Mouse (Mus musculus): ENCODE results near the gene Vegfd. TPM values are rescaled to one million over a fixed set of nuclear protein-coding genes. Genes with fewer than 3 reads are reported as not detected.

Vegfd gene
- polyA plus RNA-seq, 1 experiment, result 0.49 TPM

DNA sequence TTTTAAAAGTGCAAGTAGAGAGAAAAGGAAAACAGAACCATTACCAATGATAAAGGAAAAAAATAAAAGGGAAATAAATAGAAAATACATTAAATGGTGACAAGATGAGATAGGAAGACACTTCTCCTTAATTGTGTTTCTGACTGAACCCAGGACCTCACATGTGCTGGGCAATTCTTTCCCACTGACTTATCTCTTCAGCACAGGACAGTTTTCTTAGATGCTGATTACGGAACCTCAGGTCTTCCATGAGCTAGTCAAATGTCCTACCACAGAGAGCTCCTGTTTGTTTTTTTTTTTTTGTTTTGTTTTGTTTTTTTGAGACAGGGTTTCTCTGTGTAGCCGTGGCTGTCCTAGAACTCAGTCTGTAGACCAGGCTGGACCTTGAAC is 74.5 kb downstream of the Vegfd start:
- no peak overlapping the region for H3K27ac ChIP-seq (ENCODE audit: control insufficient read depth, insufficient read depth, low read length)

DNA sequence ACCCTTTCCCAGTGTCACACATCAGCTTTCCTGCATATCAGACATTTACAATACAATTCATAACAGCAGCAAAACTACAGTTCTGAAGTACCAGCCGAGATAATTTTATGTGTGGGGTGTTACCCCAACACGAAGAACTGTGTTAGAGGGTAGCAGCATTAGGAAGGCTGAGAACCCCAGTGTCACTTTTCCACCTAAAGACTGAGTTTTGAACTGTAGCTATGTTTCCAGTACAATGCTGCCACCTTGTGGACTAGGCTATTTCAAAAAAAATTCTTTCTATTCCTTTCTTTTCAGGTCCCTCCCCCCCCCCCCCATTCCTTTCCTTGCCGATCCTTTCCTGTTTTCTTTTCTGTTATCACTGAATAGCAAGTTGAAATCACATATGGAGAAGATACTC is 76.0 kb downstream of the Vegfd start:
- TF ChIP-seq CTCF (IDR thresholded peaks at IDR 0.05; ENCODE audit: borderline replicate concordance, control insufficient read depth, extremely low read depth, insufficient read depth, low read length, poor library complexity), result no peak
- TF ChIP-seq POLR2A (IDR thresholded peaks at IDR 0.05; ENCODE audit: control insufficient read depth, extremely low read depth, insufficient read depth, low read length, poor library complexity), result no peak
- no peak overlapping the region for H3K27ac ChIP-seq (ENCODE audit: control insufficient read depth, insufficient read depth, low read length)
- no peak overlapping the region for H3K4me3 ChIP-seq (ENCODE audit: control insufficient read depth, insufficient read depth, low read length)
- DNase-seq, result peak; percentile 7
- no peaks in the 10 kb centered on the region for H3K4me1 ChIP-seq (replicated peaks; ENCODE audit: control insufficient read depth, insufficient read depth, low read length)
- no peaks in the 10 kb centered on the region for H3K27me3 ChIP-seq (ENCODE audit: control insufficient read depth, insufficient read depth, low read length)
- no peaks in the 10 kb centered on the region for H3K36me3 ChIP-seq (ENCODE audit: control insufficient read depth, insufficient read depth, low read length)
- 6% methylated on average over 3 of the region's 3 CpGs for WGBS

More for the DNA sequence above, 74.5 kb downstream of the Vegfd start:
- no peaks in the 10 kb centered on the region for H3K4me1 ChIP-seq (replicated peaks; ENCODE audit: control insufficient read depth, insufficient read depth, low read length)
- DNase-seq, result no peak
- no peak overlapping the region for H3K4me3 ChIP-seq (ENCODE audit: control insufficient read depth, insufficient read depth, low read length)
- H3K27me3 ChIP-seq (ENCODE audit: control insufficient read depth, insufficient read depth, low read length), result no peaks in the 10 kb centered on the region
- TF ChIP-seq POLR2A (IDR thresholded peaks at IDR 0.05; ENCODE audit: control insufficient read depth, extremely low read depth, insufficient read depth, low read length, poor library complexity), result no peak
- no peak for TF ChIP-seq CTCF (IDR thresholded peaks at IDR 0.05; ENCODE audit: borderline replicate concordance, control insufficient read depth, extremely low read depth, insufficient read depth, low read length, poor library complexity)
- H3K36me3 ChIP-seq (ENCODE audit: control insufficient read depth, insufficient read depth, low read length), result no peaks in the 10 kb centered on the region
- WGBS, result 91% methylated on average over 2 of the region's 2 CpGs

Other genes with a start within 250 kb of the Vegfd start
- gene Ace2, start 234.0 kb upstream of the Vegfd start, polyA plus RNA-seq (2012; rRNA removed), result 0.08 TPM in 2 replicates
- 0.31 and 0.50 TPM in 2 replicates for gene Bmx, start 115.2 kb upstream of the Vegfd start, polyA plus RNA-seq (2012; rRNA removed)
- 0.57 and 0.75 TPM in 2 replicates for gene Pir, start 104.0 kb upstream of the Vegfd start, polyA plus RNA-seq (2012; rRNA removed)
- gene Piga, start 46.4 kb downstream of the Vegfd start, polyA plus RNA-seq (2012; rRNA removed), result 7.2 and 7.4 TPM in 2 replicates
- 0.59 and 3.9 TPM in 2 replicates for gene Asb11, start 63.6 kb downstream of the Vegfd start, polyA plus RNA-seq (2012; rRNA removed)
- not detected in 2 replicates for gene Asb9, start 132.9 kb downstream of the Vegfd start, polyA plus RNA-seq (2012; rRNA removed)